Mouse (Mus musculus) liver, adult 2 months (tissue): ENCODE measurements around the gene Neurog1.

Experiments
- CTCF ChIP-seq: fragments of 200-500 bp; IDR thresholded peaks from 2 replicates; pipeline ENCODE4 v1.5.1; 2011; ENCODE audit warnings: low read depth, low read length, control low read depth
- POLR2A ChIP-seq: fragments of 200-500 bp; IDR thresholded peaks from 2 replicates; pipeline ENCODE4 v1.6.1; 2011; ENCODE audit warnings: low read length, control low read depth; ENCODE audit not compliant: insufficient read depth; ENCODE audit errors: extremely low read depth

DNA sequence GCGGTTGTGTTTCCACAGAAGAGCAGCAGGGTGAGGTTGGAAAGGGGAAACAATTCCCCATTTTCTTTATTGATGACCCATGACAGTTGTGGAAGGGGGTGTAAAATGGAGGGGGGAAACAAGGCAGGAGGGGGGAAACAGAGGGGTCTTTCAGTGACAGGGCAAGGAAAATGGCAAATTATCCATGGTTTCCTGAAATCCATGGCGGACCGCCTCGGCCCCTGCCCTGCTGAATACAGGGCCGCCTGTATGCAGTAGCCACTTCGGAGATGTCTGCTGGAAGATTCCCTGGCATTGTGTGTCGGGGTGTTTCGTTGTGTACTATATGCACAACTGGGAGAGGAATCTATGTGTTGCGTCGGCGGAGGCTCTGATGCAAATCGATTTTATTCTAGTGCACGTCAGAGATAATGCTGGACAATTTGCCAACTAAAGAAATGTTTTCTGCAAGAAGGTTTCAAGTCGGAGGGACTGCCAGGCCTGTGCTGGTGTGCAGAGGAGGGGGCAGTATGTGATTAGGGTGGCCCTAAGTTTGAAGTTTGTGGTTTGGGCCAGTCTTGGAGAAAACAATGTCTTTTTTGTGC is 4.8 kb upstream of the Neurog1 start:
- TF ChIP-seq POLR2A (no peak), CTCF (no peak)
